Mouse (Mus musculus) G1E (cell line): ENCODE data around the gene Rbm28.

ENCODE experiments used
- CTCF ChIP-seq: IDR thresholded peaks from 2 replicates; pipeline ENCODE4 v1.5.1; 2012; ENCODE audit warnings: low read depth, low read length, inconsistent platforms, mixed read lengths
- GATA1 ChIP-seq: IDR thresholded peaks from 2 replicates; pipeline ENCODE4 v1.6.1; 2012; ENCODE audit warnings: borderline replicate concordance, low read length, inconsistent platforms, mixed read lengths
- GATA2 ChIP-seq: IDR thresholded peaks from 2 replicates; pipeline ENCODE4 v1.6.1; 2012; ENCODE audit warnings: low read depth, low read length, inconsistent platforms, borderline replicate concordance
- POLR2AphosphoS5 ChIP-seq: IDR thresholded peaks from 2 replicates; pipeline ENCODE4 v1.6.1; 2012; ENCODE audit warnings: low read depth, low read length, inconsistent platforms; ENCODE audit not compliant: insufficient replicate concordance

DNA sequence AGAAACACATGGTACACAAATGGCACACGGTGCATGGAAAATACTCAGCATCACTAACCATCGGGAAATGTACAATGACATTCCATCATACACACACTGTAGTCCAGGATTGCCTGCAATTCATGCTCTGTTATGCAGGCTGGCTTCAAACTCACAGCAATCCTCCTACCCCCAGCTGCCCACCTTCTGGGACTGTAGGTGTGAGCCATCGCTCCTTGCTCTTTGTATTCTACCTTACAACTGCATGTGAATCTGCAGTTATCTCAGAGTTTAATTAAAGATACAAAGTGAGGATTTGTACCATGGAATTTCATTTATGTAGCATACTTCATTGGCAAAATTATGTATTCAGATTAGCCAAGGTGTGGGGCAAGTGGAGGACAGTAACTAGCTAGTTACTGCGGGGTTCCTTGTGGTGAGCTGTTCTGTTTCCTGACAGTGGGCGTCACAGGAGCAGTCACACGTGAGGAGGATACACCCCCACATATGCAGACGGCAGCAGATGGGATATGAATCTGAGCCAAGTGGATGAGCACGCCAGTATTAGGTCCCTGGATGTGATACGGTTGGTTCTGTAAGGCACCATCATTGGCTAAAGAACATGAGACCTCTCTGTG lies 63.5 kb downstream of the Rbm28 start:
- TF ChIP-seq CTCF: no peak
- no peak for TF ChIP-seq GATA1
- TF ChIP-seq GATA2: no peak
- no peak for TF ChIP-seq POLR2AphosphoS5
